ENCODE assay signal across 8 mouse cellular contexts in the genomic region with DNA sequence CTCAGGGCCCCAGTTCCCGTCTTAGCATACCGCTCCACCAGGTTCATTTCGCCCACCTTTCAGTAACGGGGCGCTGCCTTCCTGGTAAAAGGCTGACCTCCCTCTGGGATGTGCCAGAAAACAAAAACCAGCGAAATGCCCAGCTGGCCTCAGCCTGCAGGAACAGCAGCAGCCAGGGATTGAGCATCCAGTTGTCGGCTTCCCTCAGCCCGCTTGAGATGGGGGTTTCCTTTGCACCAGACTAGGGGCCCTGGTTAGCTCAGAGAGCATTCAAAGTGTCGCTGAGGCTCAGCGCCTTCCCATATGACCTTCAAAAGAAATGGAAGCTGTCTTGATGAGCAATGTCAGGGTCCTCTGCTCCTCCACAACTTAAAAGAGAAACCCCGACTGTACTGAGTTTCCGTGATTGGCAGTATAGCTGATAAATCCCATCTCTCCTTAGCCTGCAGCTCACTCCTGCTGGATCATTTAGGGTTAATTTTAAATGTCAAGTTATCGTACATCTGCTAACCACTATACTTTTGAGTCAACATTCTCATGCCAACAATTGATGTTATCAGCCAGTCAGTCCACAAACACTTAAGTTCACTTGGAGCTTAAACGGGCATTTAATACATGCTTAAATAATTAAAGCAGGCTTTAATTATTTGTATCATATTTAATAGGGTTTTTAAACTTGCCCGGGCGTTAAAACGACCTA. TPM values are rescaled to one million over a fixed set of nuclear protein-coding genes. Genes with fewer than 3 reads are reported as not detected.
A peak's percentile ranks its signal among the peaks of the same experiment; 100 is the strongest.
DNase-seq lines count a peak whose midpoint lies in the region; ATAC-seq and TF ChIP-seq lines count a peak whose summit lies in the region.

No protein-coding gene starts in this region.

- peaks cover 11% of the 10 kb centered on the region; the same call in 1 of the 2 replicates for H3K27me3 ChIP-seq in midbrain, postnatal 0 days (ENCODE audit: insufficient read depth, low read length)

- H3K4me2 ChIP-seq in midbrain, postnatal 0 days (ENCODE audit: low read depth, low read length, poor library complexity, severe bottlenecking), result peak overlapping the region; percentile 51

- WGBS in midbrain, postnatal 0 days, result 27% methylated on average over 17 of the region's 17 CpGs

- no peaks in the 10 kb centered on the region for H3K36me3 ChIP-seq in midbrain, postnatal 0 days (ENCODE audit: insufficient read depth, low read length)

- intact Hi-C loops in left cerebral cortex, adult 2 months (cut with DNase I), result no loop called here
- intact Hi-C loops in left cerebral cortex, postnatal 25 days (cut with DNase I), result no loop called here
- intact Hi-C loops in left cerebral cortex, postnatal 10 days (cut with DNase I), result no loop called here

- H3K9ac ChIP-seq in midbrain, postnatal 0 days (replicated peaks; ENCODE audit: low read length, poor library complexity, severe bottlenecking), result no peak overlapping the region

- no peak overlapping the region for H3K27ac ChIP-seq in left cerebral cortex, adult 2 months
- H3K27ac ChIP-seq in brown adipose tissue, adult 24 weeks (replicated peaks; ENCODE audit: low read depth, low read length), result peak overlapping the region; percentile 39
- H3K27ac ChIP-seq in midbrain, postnatal 0 days (ENCODE audit: low read depth, low read length), result no peak overlapping the region

- no peak for TF ChIP-seq CTCF in left cerebral cortex, adult 2 months (IDR thresholded peaks at IDR 0.05)
- no peak for TF ChIP-seq CTCF in midbrain, postnatal 0 days (IDR thresholded peaks at IDR 0.05)

- ATAC-seq in midbrain, postnatal 0 days (ENCODE audit: low FRiP score), result no peak

- no peaks in the 10 kb centered on the region for H3K4me1 ChIP-seq in brown adipose tissue, adult 24 weeks (ENCODE audit: control insufficient read depth, insufficient read depth, insufficient read length, low read length)
- H3K4me1 ChIP-seq in midbrain, postnatal 0 days (ENCODE audit: insufficient read depth, low read length), result no peaks in the 10 kb centered on the region; the same call in 1 of the 2 replicates

- no peaks in the 10 kb centered on the region for H3K9me3 ChIP-seq in midbrain, postnatal 0 days (ENCODE audit: low read length)

- H3K4me3 ChIP-seq in left cerebral cortex, adult 2 months, result peak overlapping the region; percentile 14
- peak overlapping the region; percentile 60 for H3K4me3 ChIP-seq in brown adipose tissue, adult 24 weeks (ENCODE audit: insufficient read depth, low read depth, low read length)
- H3K4me3 ChIP-seq in midbrain, postnatal 0 days (ENCODE audit: low read depth, low read length), result peak overlapping the region; percentile 22

- no peak for DNase-seq in left cerebral cortex, adult 2 months (ENCODE audit: extremely low spot score in 1 of 2, low spot score in 2 of 2)
- DNase-seq in left cerebral cortex, postnatal 25 days (ENCODE audit: low spot score in 2 of 2), result no peak
- peak; percentile 79 for DNase-seq in induced T-regulatory cell, adult 2 months (ENCODE audit: low read depth)
- DNase-seq in midbrain, postnatal 0 days (ENCODE audit: low spot score), result no peak
- DNase-seq in gastrocnemius, postnatal 4 days (ENCODE audit: low spot score in 2 of 2), result no peak
- DNase-seq in adrenal gland, postnatal 14 days, result no peak
- DNase-seq in left cerebral cortex, postnatal 10 days (ENCODE audit: extremely low spot score in 1 of 2, low spot score in 2 of 2), result no peak

RNA-seq across cellular contexts. Expression of a gene that starts 19.5 kb away (rescaled TPM):
- under 1 TPM; 0.36 to 0.49 TPM for total RNA-seq in left cerebral cortex, adult 2 months (2021)
- under 1 TPM; 0.71 to 0.78 TPM for total RNA-seq in left cerebral cortex, postnatal 25 days (2021)
- 1.1 and 1.2 TPM in 2 replicates for polyA plus RNA-seq in brown adipose tissue, adult 24 weeks (2012; ENCODE audit: insufficient read depth, insufficient read length, missing spikeins)
- total RNA-seq in midbrain, postnatal 0 days (2014; rRNA removed), result 0.28 and 3.1 TPM in 2 replicates
- polyA plus RNA-seq in midbrain, postnatal 0 days (2015; fragmentation: Nextera tagmentation; extraction: Ambion mirVana), result 0.83 and 1.3 TPM in 2 replicates
- total RNA-seq in gastrocnemius, postnatal 4 days (2021), result 1 to 10 TPM in 1 of 2 experiments, under 1 TPM in 1; 0.59 to 1.2 TPM
- 0.74 and 1.7 TPM in 2 replicates for total RNA-seq in adrenal gland, postnatal 14 days (2021)
- total RNA-seq in left cerebral cortex, postnatal 10 days (2021), result under 1 TPM; 0.36 to 0.51 TPM

RNA-seq across cellular contexts. Expression of a gene that starts 40.4 kb away (rescaled TPM):
- total RNA-seq in left cerebral cortex, adult 2 months (2021), result 1 to 10 TPM; 2.2 to 2.7 TPM
- 1 to 10 TPM; 2.6 TPM for total RNA-seq in left cerebral cortex, postnatal 25 days (2021)
- not detected in 2 replicates for polyA plus RNA-seq in brown adipose tissue, adult 24 weeks (2012; ENCODE audit: insufficient read depth, insufficient read length, missing spikeins)
- 4.8 and 5.5 TPM in 2 replicates for total RNA-seq in midbrain, postnatal 0 days (2014; rRNA removed)
- 3.9 and 4.2 TPM in 2 replicates for polyA plus RNA-seq in midbrain, postnatal 0 days (2015; fragmentation: Nextera tagmentation; extraction: Ambion mirVana)
- 1 to 10 TPM; 3.5 to 3.9 TPM for total RNA-seq in gastrocnemius, postnatal 4 days (2021)
- 4.3 and 5.7 TPM in 2 replicates for total RNA-seq in adrenal gland, postnatal 14 days (2021)
- total RNA-seq in left cerebral cortex, postnatal 10 days (2021), result 1 to 10 TPM; 2.5 to 3.5 TPM
